Mouse (Mus musculus): ENCODE results near the gene Prss45.
"Not testable (repeated sequence)": the region's sequence is repeated elsewhere in the genome, so short reads cannot be mapped to it uniquely, and the experiment has no call there.

The Prss45 gene

GRCm38 (mm10) chr9:110834411-110834810 is at the start of gene Prss45:
TSS of gene Prss45 (plus strand) at chr9:110834588.
- DNase-seq = no peak

DNA sequence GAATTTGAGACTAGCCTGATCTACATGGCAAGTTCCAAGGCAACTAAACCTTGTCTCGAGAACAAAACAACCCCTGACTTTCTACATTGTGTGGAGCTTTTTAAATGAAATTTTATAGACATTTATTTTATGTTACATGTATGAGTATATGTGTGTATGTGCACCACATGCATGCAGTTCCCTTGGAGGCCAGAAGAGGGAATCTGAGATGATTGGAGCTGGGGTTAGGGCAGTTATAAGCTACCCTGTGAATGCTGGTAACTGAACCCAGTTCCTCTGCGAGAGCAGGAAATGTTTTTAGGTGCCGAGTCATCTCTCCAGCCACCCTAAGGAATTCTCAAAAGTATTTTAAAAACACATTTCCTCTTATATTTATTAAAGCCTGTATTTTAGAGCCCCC is 46.2 kb upstream of the Prss45 start:
- DNase-seq = no peak

GRCm38 (mm10) chr9:110790462-110790861 is 43.9 kb upstream of the Prss45 start:
- no peak for DNase-seq

GRCm38 (mm10) chr9:110797013-110797412 is 37.4 kb upstream of the Prss45 start:
- DNase-seq = no peak

DNA sequence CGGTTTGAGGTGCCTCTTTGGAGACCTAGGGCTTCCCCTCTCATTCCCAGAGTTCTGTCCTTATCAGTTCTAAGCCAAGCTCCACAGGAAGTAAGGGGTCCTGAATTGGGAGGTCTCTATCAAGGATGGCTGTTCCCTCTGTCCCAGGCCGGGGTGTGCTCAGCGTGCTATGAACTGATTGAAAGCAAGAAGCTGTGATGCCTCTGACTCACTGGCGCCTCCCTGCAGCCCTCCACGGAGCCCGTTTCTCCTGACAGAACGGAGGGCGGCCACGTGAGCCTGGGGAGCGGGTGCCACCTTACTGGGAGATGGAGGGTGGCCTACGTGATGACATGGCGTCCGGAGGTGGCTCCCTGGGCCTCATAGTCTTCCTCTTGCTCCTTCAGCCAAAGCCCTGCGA is 36.5 kb upstream of the Prss45 start, which contains the start of gene Prss42:
Prss42 (plus strand) TSS at position 301 of the 400 bp plus-strand sequence.
- no peak for DNase-seq

DNA sequence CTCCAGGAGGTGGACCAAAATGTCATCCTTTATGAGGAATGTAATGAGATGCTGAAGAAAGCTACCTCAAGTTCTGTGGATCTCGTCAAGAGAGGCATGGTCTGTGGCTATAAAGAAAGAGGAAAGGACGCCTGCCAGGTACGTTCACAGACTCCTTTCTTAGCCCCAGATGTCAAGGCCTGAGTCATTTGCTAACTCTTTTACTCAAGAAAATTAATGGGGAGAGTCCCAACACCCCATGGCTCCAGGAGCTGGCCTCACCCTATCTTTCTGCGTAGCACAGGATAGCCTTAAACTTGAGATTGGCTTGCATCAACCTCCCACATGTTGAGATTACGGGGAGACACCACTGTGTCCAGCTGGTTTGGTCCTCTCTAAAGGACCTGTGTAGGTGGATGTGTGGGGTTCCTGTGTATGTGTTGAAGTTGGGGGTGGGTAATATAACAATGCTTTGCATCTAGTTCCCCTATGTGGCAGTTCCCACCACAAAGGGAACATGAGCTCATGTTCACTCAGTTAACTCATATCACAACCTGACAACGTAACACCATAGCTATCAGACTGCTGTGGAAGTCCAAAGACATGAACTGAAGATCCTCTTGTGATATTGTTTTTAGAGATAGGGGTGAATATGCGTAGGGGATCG is 33.4 kb upstream of the Prss45 start:
- DNase-seq = no peak

DNA sequence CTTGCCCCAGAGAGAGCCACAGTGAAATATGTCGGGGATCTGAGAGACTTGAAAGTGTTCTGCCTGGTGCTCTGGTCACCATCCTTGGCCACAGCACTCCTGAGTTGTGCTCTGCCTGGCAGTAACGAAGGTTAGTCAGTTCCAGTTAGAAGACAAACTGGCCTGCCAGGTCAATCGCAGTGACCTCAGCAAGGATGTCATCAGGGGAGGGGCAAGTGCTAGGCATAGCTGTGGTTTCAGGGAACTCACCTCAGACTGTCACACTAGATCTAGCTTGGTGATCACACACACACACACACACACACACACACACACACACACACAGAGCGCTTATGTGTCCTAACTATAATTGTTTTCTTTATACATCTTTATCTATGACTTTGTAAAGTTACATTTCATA is 31.1 kb upstream of the Prss45 start:
- no peak for DNase-seq

- no peak for DNase-seq
These were observed 24.3 kb upstream of the Prss45 start for GRCm38 (mm10) chr9:110810051-110810450.

- no peak for DNase-seq
These were observed 20.6 kb upstream of the Prss45 start, which contains the start of gene Prss44 for GRCm38 (mm10) chr9:110813789-110814188. TSS of gene Prss44 (plus strand) at chr9:110813994.

GRCm38 (mm10) chr9:110820546-110820945 is 13.8 kb upstream of the Prss45 start:
- not testable (repeated sequence) for DNase-seq

GRCm38 (mm10) chr9:110821436-110821835 is 13.0 kb upstream of the Prss45 start:
- no peak for DNase-seq

- no peak for DNase-seq
These were observed 9.0 kb upstream of the Prss45 start for GRCm38 (mm10) chr9:110825426-110825825.

GRCm38 (mm10) chr9:110825832-110826231 is 8.6 kb upstream of the Prss45 start:
- no peak for DNase-seq

- DNase-seq = no peak
These were observed 8.0 kb upstream of the Prss45 start, which contains the start of gene Prss43 for GRCm38 (mm10) chr9:110826390-110826789. TSS of gene Prss43 (plus strand) at chr9:110826690.

DNA sequence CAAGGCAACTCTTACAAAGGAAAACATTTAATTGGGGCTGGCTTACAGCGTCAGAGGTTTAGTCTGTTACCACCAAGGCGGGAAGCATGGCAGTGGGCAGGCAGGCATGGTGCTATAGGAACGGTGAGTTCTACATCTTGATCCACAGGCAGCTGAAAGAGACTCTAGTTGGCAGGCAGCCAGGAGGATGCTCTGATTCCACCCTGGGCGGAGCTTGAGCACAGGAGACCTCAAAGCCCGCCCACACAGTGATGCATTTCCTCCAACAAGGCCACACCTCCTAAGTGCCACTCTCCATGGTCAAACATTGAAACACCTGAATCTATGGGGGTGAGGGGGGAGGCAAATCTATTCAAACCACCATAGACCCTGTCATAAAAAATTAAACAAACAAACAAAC is 1.4 kb upstream of the Prss45 start:
- DNase-seq = no peak

DNA sequence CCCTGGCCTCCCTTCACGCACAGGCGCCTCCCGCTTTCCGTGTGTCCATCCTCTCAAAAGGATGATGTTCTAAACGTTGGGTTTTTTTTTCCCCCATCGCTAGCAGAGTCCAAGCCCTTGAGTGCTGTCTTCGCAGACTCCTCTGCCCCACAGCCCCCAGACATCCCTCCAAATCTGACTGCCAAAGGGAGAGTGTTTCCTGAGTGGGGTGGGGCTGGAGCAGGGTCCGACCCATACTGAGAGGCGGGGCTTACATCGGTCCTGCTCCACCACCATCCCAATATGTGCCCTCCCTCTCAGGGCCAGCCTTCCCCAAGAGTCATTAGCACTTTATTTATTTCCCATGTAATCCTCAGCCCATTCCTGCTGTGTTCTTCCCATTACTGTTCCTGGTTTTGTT is 573 bp downstream of the Prss45 start:
- DNase-seq = no peak

DNA sequence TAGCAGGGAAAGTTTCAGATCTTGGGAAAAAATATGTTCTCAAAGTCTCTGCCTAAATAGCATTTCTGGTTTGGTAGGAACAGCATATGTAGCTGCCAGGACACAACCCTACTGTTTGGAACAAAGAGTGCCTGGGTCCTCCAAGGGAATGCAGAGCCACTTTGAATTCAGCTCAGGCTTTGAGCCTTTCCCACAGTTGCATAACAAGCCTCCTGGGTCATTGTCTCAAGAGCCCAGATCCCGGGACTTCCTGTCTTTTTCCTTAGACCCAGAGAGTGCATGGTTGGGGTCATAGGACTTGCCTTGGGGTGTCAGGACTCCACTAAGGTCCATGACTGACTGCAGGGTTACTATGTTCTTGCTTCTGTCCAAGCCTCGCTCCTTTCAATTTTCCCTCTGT is 1.7 kb downstream of the Prss45 start:
- no peak for DNase-seq

DNA sequence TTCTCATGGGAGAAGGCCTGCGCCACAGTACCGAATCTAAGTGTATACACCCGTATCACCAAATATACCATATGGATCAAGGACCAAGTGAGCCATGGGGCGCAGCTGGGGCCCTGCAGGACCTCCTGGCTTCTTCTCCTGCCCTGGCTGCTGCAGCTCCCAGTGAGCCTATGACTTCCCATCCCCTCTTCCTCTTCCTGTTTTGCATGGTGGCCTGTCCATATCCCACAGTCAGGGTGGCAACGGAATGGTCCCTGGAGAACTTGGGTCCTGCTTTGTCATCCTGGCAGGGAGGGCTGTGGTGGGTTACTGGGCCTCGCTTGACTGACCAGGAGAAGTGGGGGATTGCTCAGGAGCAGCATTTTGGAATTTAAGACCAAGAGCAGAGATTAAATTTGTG is 6.5 kb downstream of the Prss45 start:
- no peak for DNase-seq

- DNase-seq = peak; percentile 47
These were observed 7.0 kb downstream of the Prss45 start for GRCm38 (mm10) chr9:110841438-110841837.

- no peak for DNase-seq
These were observed 9.8 kb downstream of the Prss45 start, which contains the start of gene Prss46 for GRCm38 (mm10) chr9:110844206-110844605. TSS of gene Prss46 (plus strand) at chr9:110844506.

- no peak for DNase-seq
These were observed 14.8 kb downstream of the Prss45 start for GRCm38 (mm10) chr9:110849162-110849561.

DNA sequence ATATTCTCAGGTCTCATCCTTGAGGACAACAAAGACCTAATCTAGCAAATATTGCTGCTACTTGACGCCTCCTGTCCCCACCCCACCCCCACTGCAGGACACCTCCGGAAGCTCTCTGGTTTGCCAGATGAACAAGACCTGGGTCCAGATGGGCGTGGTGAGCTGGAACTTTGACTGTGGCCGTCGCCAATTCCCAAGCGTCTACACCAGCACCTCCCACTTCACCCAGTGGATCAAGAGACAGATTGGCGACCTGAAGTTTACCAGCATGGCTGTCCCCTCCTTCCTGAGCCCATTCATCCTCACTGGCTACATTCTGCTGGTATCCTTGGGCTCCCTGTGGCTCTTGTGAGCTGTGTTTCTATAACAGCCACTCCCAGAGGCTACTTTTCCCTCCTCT is 21.5 kb downstream of the Prss45 start:
- DNase-seq = no peak

GRCm38 (mm10) chr9:110856920-110857319 is 22.5 kb downstream of the Prss45 start:
- peak; percentile 53 for DNase-seq

GRCm38 (mm10) chr9:110857781-110858472 is 23.5 kb downstream of the Prss45 start, which contains the start of gene Prss50:
TSS of gene Prss50 (plus strand) at chr9:110857967.
- DNase-seq = no peak
